Mouse (Mus musculus): ENCODE data around the gene Lsamp. TPM values are rescaled to one million over a fixed set of nuclear protein-coding genes. Genes with fewer than 3 reads are reported as not detected.

Gene Lsamp
- polyA plus RNA-seq, 1 experiment from 2014 or later: 8.2 TPM

GRCm38 (mm10) chr16:41343431-41343830 lies 1359.3 kb downstream of the Lsamp start:
- WGBS: 80% methylated on average over 1 of the region's 1 CpGs
- ATAC-seq (ENCODE audit: insufficient read depth, low FRiP score): no peak
- no peak overlapping the region for H3K9ac ChIP-seq (ENCODE audit: low read length)
- no peaks in the 10 kb centered on the region for H3K4me1 ChIP-seq (ENCODE audit: control insufficient read depth, insufficient read depth, low read length)
- H3K9me3 ChIP-seq (replicated peaks; ENCODE audit: control insufficient read depth, low read length): no peaks in the 10 kb centered on the region
- no peak overlapping the region for H3K4me2 ChIP-seq (ENCODE audit: low read depth, low read length)
- no peaks in the 10 kb centered on the region for H3K36me3 ChIP-seq (ENCODE audit: control insufficient read depth, insufficient read depth, low read length)
- H3K4me3 ChIP-seq (replicated peaks; ENCODE audit: low read length): no peak overlapping the region
- H3K27me3 ChIP-seq (ENCODE audit: control insufficient read depth, insufficient read depth, low read length): no peaks in the 10 kb centered on the region
- no peak overlapping the region for H3K27ac ChIP-seq (ENCODE audit: low read length)

- H3K9me3 ChIP-seq (replicated peaks; ENCODE audit: control insufficient read depth, low read length): no peaks in the 10 kb centered on the region
- no peak for ATAC-seq (ENCODE audit: insufficient read depth, low FRiP score)
- no peaks in the 10 kb centered on the region for H3K36me3 ChIP-seq (ENCODE audit: control insufficient read depth, insufficient read depth, low read length)
- H3K4me1 ChIP-seq (ENCODE audit: control insufficient read depth, insufficient read depth, low read length): no peaks in the 10 kb centered on the region
- WGBS: 80% methylated on average over 2 of the region's 2 CpGs
- no peak overlapping the region for H3K9ac ChIP-seq (ENCODE audit: low read length)
- no peaks in the 10 kb centered on the region for H3K27me3 ChIP-seq (ENCODE audit: control insufficient read depth, insufficient read depth, low read length)
- H3K4me3 ChIP-seq (replicated peaks; ENCODE audit: low read length): no peak overlapping the region
- no peak overlapping the region for H3K4me2 ChIP-seq (ENCODE audit: low read depth, low read length)
- no peak overlapping the region for H3K27ac ChIP-seq (ENCODE audit: low read length)
These were observed 1381.0 kb downstream of the Lsamp start for GRCm38 (mm10) chr16:41365138-41365537.

- Histone ChIP-seq H3K9me3 (replicated peaks; ENCODE audit: control insufficient read depth, low read length) (no peaks in the 10 kb centered on the region), H3K9ac (ENCODE audit: low read length) (no peak overlapping the region), H3K27ac (ENCODE audit: low read length) (no peak overlapping the region), H3K4me1 (ENCODE audit: control insufficient read depth, insufficient read depth, low read length) (no peaks in the 10 kb centered on the region), H3K4me2 (ENCODE audit: low read depth, low read length) (no peak overlapping the region), H3K36me3 (ENCODE audit: control insufficient read depth, insufficient read depth, low read length) (no peaks in the 10 kb centered on the region), H3K4me3 (replicated peaks; ENCODE audit: low read length) (no peak overlapping the region), H3K27me3 (ENCODE audit: control insufficient read depth, insufficient read depth, low read length) (no peaks in the 10 kb centered on the region)
- ATAC-seq (ENCODE audit: insufficient read depth, low FRiP score): no peak
- WGBS: 42% methylated on average over 3 of the region's 3 CpGs
These were observed 1399.5 kb downstream of the Lsamp start for GRCm38 (mm10) chr16:41383702-41384101.

- no peaks in the 10 kb centered on the region for H3K4me1 ChIP-seq (ENCODE audit: control insufficient read depth, insufficient read depth, low read length)
- H3K27me3 ChIP-seq (ENCODE audit: control insufficient read depth, insufficient read depth, low read length): no peaks in the 10 kb centered on the region
- no peak overlapping the region for H3K9ac ChIP-seq (ENCODE audit: low read length)
- no peak overlapping the region for H3K27ac ChIP-seq (ENCODE audit: low read length)
- no peaks in the 10 kb centered on the region for H3K36me3 ChIP-seq (ENCODE audit: control insufficient read depth, insufficient read depth, low read length)
- WGBS: 65% methylated on average over 1 of the region's 1 CpGs
- H3K9me3 ChIP-seq (replicated peaks; ENCODE audit: control insufficient read depth, low read length): no peaks in the 10 kb centered on the region
- H3K4me3 ChIP-seq (replicated peaks; ENCODE audit: low read length): no peak overlapping the region
- no peak for ATAC-seq (ENCODE audit: insufficient read depth, low FRiP score)
- H3K4me2 ChIP-seq (ENCODE audit: low read depth, low read length): no peak overlapping the region
These were observed 1400.1 kb downstream of the Lsamp start for GRCm38 (mm10) chr16:41384288-41384687.

GRCm38 (mm10) chr16:41408850-41409249 lies 1424.7 kb downstream of the Lsamp start:
- ATAC-seq (ENCODE audit: insufficient read depth, low FRiP score): no peak
- Histone ChIP-seq H3K36me3 (ENCODE audit: control insufficient read depth, insufficient read depth, low read length) (no peaks in the 10 kb centered on the region), H3K4me3 (replicated peaks; ENCODE audit: low read length) (no peak overlapping the region), H3K9me3 (replicated peaks; ENCODE audit: control insufficient read depth, low read length) (no peaks in the 10 kb centered on the region), H3K9ac (ENCODE audit: low read length) (no peak overlapping the region), H3K27ac (ENCODE audit: low read length) (no peak overlapping the region), H3K4me2 (ENCODE audit: low read depth, low read length) (no peak overlapping the region), H3K27me3 (ENCODE audit: control insufficient read depth, insufficient read depth, low read length) (no peaks in the 10 kb centered on the region), H3K4me1 (ENCODE audit: control insufficient read depth, insufficient read depth, low read length) (no peaks in the 10 kb centered on the region)
- 44% methylated on average over 7 of the region's 7 CpGs for WGBS

- H3K27ac ChIP-seq (ENCODE audit: low read length): no peak overlapping the region
- ATAC-seq (ENCODE audit: insufficient read depth, low FRiP score): no peak
- 73% methylated on average over 3 of the region's 3 CpGs for WGBS
These were observed 1426.5 kb downstream of the Lsamp start for GRCm38 (mm10) chr16:41410671-41411070.

GRCm38 (mm10) chr16:41417363-41417762 lies 1433.2 kb downstream of the Lsamp start:
- 67% methylated on average over 5 of the region's 5 CpGs for WGBS
- no peak overlapping the region for H3K27ac ChIP-seq (ENCODE audit: low read length)
- H3K4me1 ChIP-seq (ENCODE audit: control insufficient read depth, insufficient read depth, low read length): no peaks in the 10 kb centered on the region
- no peaks in the 10 kb centered on the region for H3K9me3 ChIP-seq (replicated peaks; ENCODE audit: control insufficient read depth, low read length)
- H3K9ac ChIP-seq (ENCODE audit: low read length): no peak overlapping the region
- ATAC-seq (ENCODE audit: insufficient read depth, low FRiP score): no peak
- H3K36me3 ChIP-seq (ENCODE audit: control insufficient read depth, insufficient read depth, low read length): no peaks in the 10 kb centered on the region
- no peaks in the 10 kb centered on the region for H3K27me3 ChIP-seq (ENCODE audit: control insufficient read depth, insufficient read depth, low read length)
- no peak overlapping the region for H3K4me3 ChIP-seq (replicated peaks; ENCODE audit: low read length)
- no peak overlapping the region for H3K4me2 ChIP-seq (ENCODE audit: low read depth, low read length)

More at GRCm38 (mm10) chr16:41410671-41411070, 1426.5 kb downstream of the Lsamp start:
- Histone ChIP-seq H3K4me1 (ENCODE audit: control insufficient read depth, insufficient read depth, low read length) (no peaks in the 10 kb centered on the region), H3K9ac (ENCODE audit: low read length) (no peak overlapping the region), H3K27me3 (ENCODE audit: control insufficient read depth, insufficient read depth, low read length) (no peaks in the 10 kb centered on the region), H3K9me3 (replicated peaks; ENCODE audit: control insufficient read depth, low read length) (no peaks in the 10 kb centered on the region), H3K36me3 (ENCODE audit: control insufficient read depth, insufficient read depth, low read length) (no peaks in the 10 kb centered on the region), H3K4me3 (replicated peaks; ENCODE audit: low read length) (no peak overlapping the region), H3K4me2 (ENCODE audit: low read depth, low read length) (no peak overlapping the region)

GRCm38 (mm10) chr16:41467391-41467790 lies 1483.2 kb downstream of the Lsamp start:
- H3K27me3 ChIP-seq (ENCODE audit: control insufficient read depth, insufficient read depth, low read length): no peaks in the 10 kb centered on the region
- no peak overlapping the region for H3K9ac ChIP-seq (ENCODE audit: low read length)
- WGBS: 50% methylated on average over 2 of the region's 2 CpGs
- H3K4me1 ChIP-seq (ENCODE audit: control insufficient read depth, insufficient read depth, low read length): no peaks in the 10 kb centered on the region
- no peak for ATAC-seq (ENCODE audit: insufficient read depth, low FRiP score)
- no peak overlapping the region for H3K4me3 ChIP-seq (replicated peaks; ENCODE audit: low read length)
- no peak overlapping the region for H3K4me2 ChIP-seq (ENCODE audit: low read depth, low read length)
- no peaks in the 10 kb centered on the region for H3K9me3 ChIP-seq (replicated peaks; ENCODE audit: control insufficient read depth, low read length)
- H3K36me3 ChIP-seq (ENCODE audit: control insufficient read depth, insufficient read depth, low read length): no peaks in the 10 kb centered on the region
- H3K27ac ChIP-seq (ENCODE audit: low read length): no peak overlapping the region

GRCm38 (mm10) chr16:41478694-41479093 lies 1494.5 kb downstream of the Lsamp start:
- Histone ChIP-seq H3K4me3 (replicated peaks; ENCODE audit: low read length) (no peak overlapping the region), H3K4me1 (ENCODE audit: control insufficient read depth, insufficient read depth, low read length) (no peaks in the 10 kb centered on the region), H3K9ac (ENCODE audit: low read length) (no peak overlapping the region), H3K27me3 (ENCODE audit: control insufficient read depth, insufficient read depth, low read length) (no peaks in the 10 kb centered on the region), H3K36me3 (ENCODE audit: control insufficient read depth, insufficient read depth, low read length) (no peaks in the 10 kb centered on the region), H3K9me3 (replicated peaks; ENCODE audit: control insufficient read depth, low read length) (no peaks in the 10 kb centered on the region), H3K27ac (ENCODE audit: low read length) (no peak overlapping the region), H3K4me2 (ENCODE audit: low read depth, low read length) (no peak overlapping the region)
- no peak for ATAC-seq (ENCODE audit: insufficient read depth, low FRiP score)
- whole genome bisulfite sequencing: 56% methylated on average over 5 of the region's 5 CpGs

- no peak overlapping the region for H3K4me2 ChIP-seq (ENCODE audit: low read depth, low read length)
- 86% methylated on average over 1 of the region's 1 CpGs for WGBS
- H3K27ac ChIP-seq (ENCODE audit: low read length): no peak overlapping the region
- no peaks in the 10 kb centered on the region for H3K9me3 ChIP-seq (replicated peaks; ENCODE audit: control insufficient read depth, low read length)
- H3K4me1 ChIP-seq (ENCODE audit: control insufficient read depth, insufficient read depth, low read length): no peaks in the 10 kb centered on the region
- H3K36me3 ChIP-seq (ENCODE audit: control insufficient read depth, insufficient read depth, low read length): no peaks in the 10 kb centered on the region
- no peak overlapping the region for H3K4me3 ChIP-seq (replicated peaks; ENCODE audit: low read length)
- no peak for ATAC-seq (ENCODE audit: insufficient read depth, low FRiP score)
- H3K27me3 ChIP-seq (ENCODE audit: control insufficient read depth, insufficient read depth, low read length): no peaks in the 10 kb centered on the region
- H3K9ac ChIP-seq (ENCODE audit: low read length): no peak overlapping the region
These were observed 1497.7 kb downstream of the Lsamp start for GRCm38 (mm10) chr16:41481832-41482231.

Data from stomach, embryonic 16.5 days (tissue).